Mouse (Mus musculus) adipocyte (in vitro differentiated cells): ENCODE data around the gene Mill1.
"Not testable (repeated sequence)": the region's sequence is repeated elsewhere in the genome, so short reads cannot be mapped to it uniquely, and the experiment has no call there.

Experiments
- DNase-seq: peaks from one replicate; pipeline ENCODE4 v3.0.0-alpha.2; 2016; ENCODE audit warnings: low spot score

Mill1 gene

GRCm38 (mm10) chr7:18245047-18245446, at the start of gene Mill1:
Mill1 (plus strand) TSS chr7:18245347.
- no peak for DNase-seq

- peak; percentile 44 for DNase-seq
These were observed 34.2 kb upstream of the Mill1 start for GRCm38 (mm10) chr7:18210938-18211337.

- peak; percentile 2 for DNase-seq
These were observed 30.4 kb upstream of the Mill1 start for GRCm38 (mm10) chr7:18214699-18215098.

GRCm38 (mm10) chr7:18238561-18238960, 6.6 kb upstream of the Mill1 start:
- no peak for DNase-seq

GRCm38 (mm10) chr7:18241217-18241616, 3.9 kb upstream of the Mill1 start:
- no peak for DNase-seq

GRCm38 (mm10) chr7:18243959-18244573, 1.1 kb upstream of the Mill1 start:
- not testable (repeated sequence) for DNase-seq

- no peak for DNase-seq
These were observed 15.1 kb downstream of the Mill1 start for GRCm38 (mm10) chr7:18260219-18260618.

GRCm38 (mm10) chr7:18265089-18265488, 19.9 kb downstream of the Mill1 start:
- DNase-seq: no peak
